Mouse (Mus musculus) lung, postnatal 0 days (tissue): ENCODE results near the gene Fam102a. TPM values are rescaled to one million over a fixed set of nuclear protein-coding genes. Genes with fewer than 3 reads are reported as not detected.

Source experiments
- ATAC-seq: fragments of 200-750 bp; cut with Nextera tagmentation; 2 replicates; pipeline ENCODE4 v1.8.0; 2017; ENCODE audit warnings: moderate library complexity
- DNase-seq: peaks from one replicate; pipeline ENCODE4 v3.0.0-alpha.2; 2016; ENCODE audit warnings: low spot score
- H3K27ac ChIP-seq: fragments of 300-500 bp; sonication (generic); 2 replicates; pipeline ENCODE4 v1.5.1; 2014; ENCODE audit warnings: antibody characterized with exemption, mild to moderate bottlenecking, low read length, mixed read lengths
- H3K27me3 ChIP-seq: fragments of 300-500 bp; sonication (generic); replicated peaks from 2 replicates; pipeline ENCODE4 v1.6.1; 2014; ENCODE audit warnings: low read length, mixed read lengths; ENCODE audit not compliant: insufficient read depth
- H3K36me3 ChIP-seq: fragments of 300-500 bp; sonication (generic); 2 replicates; pipeline ENCODE4 v1.6.1; 2014; ENCODE audit warnings: low read length, mixed read lengths; ENCODE audit not compliant: insufficient read depth
- H3K4me1 ChIP-seq: fragments of 300-500 bp; sonication (generic); 2 replicates; pipeline ENCODE4 v1.6.1; 2014; ENCODE audit warnings: antibody characterized with exemption, low read depth, low read length, mixed read lengths; ENCODE audit not compliant: insufficient read depth
- H3K4me2 ChIP-seq: fragments of 300-500 bp; sonication (generic); replicated peaks from 2 replicates; pipeline ENCODE4 v1.6.1; 2014; ENCODE audit warnings: low read depth, mild to moderate bottlenecking, low read length, moderate library complexity, mixed read lengths
- H3K4me3 ChIP-seq: fragments of 300-500 bp; sonication (generic); 2 replicates; pipeline ENCODE4 v1.5.1; 2014; ENCODE audit warnings: low read depth, low read length
- H3K9ac ChIP-seq: fragments of 300-500 bp; sonication (generic); replicated peaks from 2 replicates; pipeline ENCODE4 v1.6.1; 2014; ENCODE audit warnings: low read depth, mild to moderate bottlenecking
- H3K9me3 ChIP-seq: fragments of 300-500 bp; sonication (generic); 2 replicates; pipeline ENCODE4 v1.6.1; 2016; ENCODE audit warnings: low read length, mixed read lengths
- CTCF ChIP-seq: IDR thresholded peaks from 2 replicates; pipeline ENCODE4 v1.5.1; 2016; ENCODE audit warnings: antibody characterized with exemption, mild to moderate bottlenecking
- EP300 ChIP-seq: IDR thresholded peaks from 2 replicates; pipeline ENCODE4 v1.6.1; 2016; ENCODE audit warnings: antibody characterized with exemption, mild to moderate bottlenecking, control low read depth
- WGBS: fragments of 180-500 bp; shearing (Covaris S2); extraction: QIAGEN DNeasy Blood & Tissue Kit; methylation state at CpG from one replicate; pipeline ENCODE4 v1.1.7; 2014; 5-methylcytosine and 5-hydroxymethylcytosine counted together
- polyA plus RNA-seq: library from polyadenylated mRNA; unstranded; fragments of >200 nt; fragmentation: Nextera tagmentation; extraction: Ambion mirVana; gene quantifications from 2 replicates; pipeline ENCODE4 v1.2.1, GENCODE M21; 2015

Gene Fam102a
- polyA plus RNA-seq, 1 experiment from 2014 or later = 8.0 TPM

GRCm38 (mm10) chr2:32553592-32554148 is 18.5 kb downstream of the Fam102a start:
- H3K27me3 ChIP-seq = no peaks in the 10 kb centered on the region
- 64% methylated on average over 7 of the region's 7 CpGs for WGBS
- H3K4me3 ChIP-seq = no peak overlapping the region
- ATAC-seq = no peak
- H3K4me1 ChIP-seq = peaks cover 5% of the 10 kb centered on the region; the same call in 1 of the 2 replicates
- DNase-seq = no peak
- no peaks in the 10 kb centered on the region for H3K36me3 ChIP-seq
- H3K9me3 ChIP-seq = no peaks in the 10 kb centered on the region
- H3K9ac ChIP-seq = no peak overlapping the region
- TF ChIP-seq EP300 (no peak), CTCF (no peak)
- no peak overlapping the region for H3K4me2 ChIP-seq
- no peak overlapping the region for H3K27ac ChIP-seq

- Histone ChIP-seq H3K27me3 (no peaks in the 10 kb centered on the region), H3K9ac (no peak overlapping the region), H3K4me3 (no peak overlapping the region), H3K9me3 (no peaks in the 10 kb centered on the region), H3K4me1 (peaks cover 5% of the 10 kb centered on the region; the same call in 1 of the 2 replicates), H3K4me2 (no peak overlapping the region), H3K27ac (peak overlapping the region; percentile 74), H3K36me3 (no peaks in the 10 kb centered on the region)
- DNase-seq = peak; percentile 84
- WGBS = 46% methylated on average over 4 of the region's 4 CpGs
- TF ChIP-seq EP300 (no peak), CTCF (no peak)
- ATAC-seq = peak; percentile 87
Observed at GRCm38 (mm10) chr2:32555484-32555883, 20.4 kb downstream of the Fam102a start.

DNA sequence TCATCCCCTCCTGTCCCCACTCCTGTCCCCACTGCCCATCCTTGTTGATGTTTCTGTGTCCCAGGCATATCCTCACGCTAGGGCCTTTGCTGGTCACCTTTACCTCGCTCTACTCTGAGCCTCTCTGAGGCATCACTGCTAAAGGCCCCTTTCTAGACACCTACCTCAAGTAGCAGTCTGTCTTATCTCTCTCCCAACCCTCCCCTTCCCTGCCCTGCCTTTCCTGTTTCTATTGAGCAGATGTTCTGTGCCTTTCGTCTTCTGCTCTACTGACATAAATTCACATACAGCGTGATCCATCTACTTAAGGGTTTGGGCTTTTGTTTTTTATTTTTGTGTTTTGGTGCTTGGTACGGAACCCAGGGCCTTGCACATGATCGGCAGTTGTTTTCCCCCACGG is 20.9 kb downstream of the Fam102a start:
- H3K4me2 ChIP-seq = no peak overlapping the region
- 70% methylated on average over 7 of the region's 7 CpGs for WGBS
- DNase-seq (no peak), ATAC-seq (no peak)
- TF ChIP-seq EP300 = no peak
- no peak for TF ChIP-seq CTCF
- H3K4me1 ChIP-seq = peaks cover 5% of the 10 kb centered on the region; the same call in 1 of the 2 replicates
- no peak overlapping the region for H3K4me3 ChIP-seq
- no peaks in the 10 kb centered on the region for H3K9me3 ChIP-seq
- no peaks in the 10 kb centered on the region for H3K27me3 ChIP-seq
- H3K36me3 ChIP-seq = no peaks in the 10 kb centered on the region
- peak overlapping the region; percentile 74 for H3K27ac ChIP-seq
- no peak overlapping the region for H3K9ac ChIP-seq

DNA sequence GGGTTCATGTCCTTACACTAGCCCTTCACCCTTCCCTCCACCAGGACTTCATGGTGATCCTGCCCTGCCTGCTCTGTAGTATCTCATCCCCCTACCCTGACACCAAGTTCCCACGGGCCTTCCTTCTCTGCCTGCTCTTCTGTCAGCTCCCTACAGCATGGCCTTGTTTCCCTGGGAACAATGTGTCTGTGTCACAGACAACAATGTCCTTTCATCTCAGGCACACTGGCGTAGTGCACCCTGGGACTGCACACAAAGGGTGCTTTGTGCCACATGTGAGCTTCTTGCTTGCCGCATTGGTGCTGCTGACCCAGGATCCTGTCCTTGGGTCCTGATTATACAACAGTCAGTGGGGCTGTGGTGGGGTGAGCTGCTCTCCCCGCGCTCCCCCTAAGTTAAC is 24.4 kb downstream of the Fam102a start:
- Histone ChIP-seq H3K36me3 (peaks cover 13% of the 10 kb centered on the region), H3K4me2 (no peak overlapping the region), H3K9ac (no peak overlapping the region), H3K27me3 (no peaks in the 10 kb centered on the region), H3K4me1 (peaks cover 5% of the 10 kb centered on the region; the same call in 1 of the 2 replicates), H3K4me3 (no peak overlapping the region), H3K27ac (no peak overlapping the region), H3K9me3 (no peaks in the 10 kb centered on the region)
- TF ChIP-seq EP300 = no peak
- no peak for TF ChIP-seq CTCF
- ATAC-seq (no peak), DNase-seq (no peak)
- 54% methylated on average over 5 of the region's 5 CpGs for WGBS

- no peaks in the 10 kb centered on the region for H3K27me3 ChIP-seq
- H3K4me2 ChIP-seq = no peak overlapping the region
- ATAC-seq (peak; percentile 24; the same call in 1 of the 2 replicates), DNase-seq (peak; percentile 89)
- no peaks in the 10 kb centered on the region for H3K9me3 ChIP-seq
- no peak overlapping the region for H3K9ac ChIP-seq
- peaks cover 3% of the 10 kb centered on the region; the same call in 1 of the 2 replicates for H3K4me1 ChIP-seq
- H3K27ac ChIP-seq = no peak overlapping the region
- WGBS = 42% methylated on average over 4 of the region's 4 CpGs
- no peak overlapping the region for H3K4me3 ChIP-seq
- H3K36me3 ChIP-seq = peaks cover 17% of the 10 kb centered on the region
- no peak for TF ChIP-seq EP300
- TF ChIP-seq CTCF = peak; percentile 96
Observed at GRCm38 (mm10) chr2:32566536-32567063, 31.5 kb downstream of the Fam102a start.

GRCm38 (mm10) chr2:32568149-32568548 is 33.0 kb downstream of the Fam102a start:
- Histone ChIP-seq H3K9me3 (no peaks in the 10 kb centered on the region), H3K4me2 (no peak overlapping the region), H3K27me3 (no peaks in the 10 kb centered on the region), H3K27ac (no peak overlapping the region), H3K36me3 (peaks cover 17% of the 10 kb centered on the region), H3K4me1 (peaks cover 3% of the 10 kb centered on the region; the same call in 1 of the 2 replicates), H3K9ac (no peak overlapping the region), H3K4me3 (no peak overlapping the region)
- TF ChIP-seq EP300 = no peak
- no peak for TF ChIP-seq CTCF
- 47% methylated on average over 5 of the region's 5 CpGs for WGBS
- no peak for DNase-seq
- ATAC-seq = no peak
